Mouse (Mus musculus): ENCODE data around the gene Rab11b. TPM values are rescaled to one million over a fixed set of nuclear protein-coding genes. Genes with fewer than 3 reads are reported as not detected.

Rab11b gene
- polyA plus RNA-seq, 1 experiment: 510 TPM

DNA sequence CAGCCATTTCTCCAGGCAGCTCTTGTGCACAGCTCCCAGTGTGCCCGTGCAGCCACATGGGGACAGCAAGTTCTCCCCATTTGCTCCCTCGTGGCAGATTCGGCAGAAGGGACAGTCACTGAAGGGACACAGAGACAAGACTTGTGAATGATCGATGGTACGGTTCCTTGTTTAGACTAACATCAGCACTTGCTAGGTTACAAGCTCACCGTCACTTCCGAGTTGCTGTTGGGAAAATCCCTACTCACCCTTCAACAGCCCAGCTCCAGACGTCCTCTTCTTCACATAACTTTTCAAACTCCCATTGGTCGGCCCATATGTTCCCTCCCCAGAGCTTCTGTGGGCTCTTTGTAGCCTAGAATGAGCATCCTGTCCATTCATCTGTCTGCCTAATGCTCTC is 57.2 kb downstream of the Rab11b start:
- no peak for DNase-seq
- 90% methylated on average over 9 of the region's 9 CpGs for WGBS
- Histone ChIP-seq H3K27ac (ENCODE audit: insufficient read depth, low read length) (no peak overlapping the region), H3K4me3 (replicated peaks; ENCODE audit: insufficient read depth, low read depth, low read length) (no peak overlapping the region), H3K4me1 (ENCODE audit: control insufficient read depth, insufficient read depth, low read length) (no peaks in the 10 kb centered on the region), H3K27me3 (ENCODE audit: control insufficient read depth, insufficient read depth, low read length) (no peaks in the 10 kb centered on the region)
- no peak for TF ChIP-seq CTCF (IDR thresholded peaks at IDR 0.05; ENCODE audit: borderline replicate concordance, insufficient read depth, low read depth, low read length)
- TF ChIP-seq POLR2A (IDR thresholded peaks at IDR 0.05; ENCODE audit: borderline replicate concordance, insufficient read depth, low read length): no peak

GRCm38 (mm10) chr17:33702178-33702577 is 58.2 kb downstream of the Rab11b start:
- no peak for DNase-seq
- TF ChIP-seq CTCF (IDR thresholded peaks at IDR 0.05; ENCODE audit: borderline replicate concordance, insufficient read depth, low read depth, low read length) (no peak), POLR2A (IDR thresholded peaks at IDR 0.05; ENCODE audit: borderline replicate concordance, insufficient read depth, low read length) (no peak)
- Histone ChIP-seq H3K4me1 (ENCODE audit: control insufficient read depth, insufficient read depth, low read length) (no peaks in the 10 kb centered on the region), H3K4me3 (replicated peaks; ENCODE audit: insufficient read depth, low read depth, low read length) (no peak overlapping the region), H3K27ac (ENCODE audit: insufficient read depth, low read length) (no peak overlapping the region), H3K27me3 (ENCODE audit: control insufficient read depth, insufficient read depth, low read length) (no peaks in the 10 kb centered on the region)
- 77% methylated on average over 1 of the region's 1 CpGs for WGBS

DNA sequence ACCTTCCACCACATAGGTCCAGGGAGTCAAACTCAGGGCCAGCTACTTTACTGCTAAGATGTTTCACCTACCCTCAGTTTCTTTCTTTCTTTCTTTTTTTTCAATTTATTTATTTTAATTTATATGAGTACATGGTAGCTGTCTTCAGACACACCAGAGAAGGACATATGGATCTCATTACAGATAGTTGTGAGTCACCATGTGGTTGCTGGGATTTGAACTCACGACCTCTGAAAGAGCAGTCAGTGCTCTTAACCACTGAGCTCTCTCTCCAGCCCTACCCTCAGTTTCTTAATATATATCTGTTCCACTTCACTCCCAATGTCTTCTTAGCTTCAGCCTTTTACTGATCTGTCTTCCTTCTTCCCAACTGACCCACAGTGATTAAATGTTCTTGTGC is 64.9 kb downstream of the Rab11b start:
- Histone ChIP-seq H3K4me1 (ENCODE audit: control insufficient read depth, insufficient read depth, low read length) (no peaks in the 10 kb centered on the region), H3K4me3 (replicated peaks; ENCODE audit: insufficient read depth, low read depth, low read length) (no peak overlapping the region), H3K27ac (ENCODE audit: insufficient read depth, low read length) (no peak overlapping the region), H3K27me3 (ENCODE audit: control insufficient read depth, insufficient read depth, low read length) (no peaks in the 10 kb centered on the region)
- no peak for DNase-seq
- WGBS: 85% methylated on average over 1 of the region's 1 CpGs
- TF ChIP-seq POLR2A (IDR thresholded peaks at IDR 0.05; ENCODE audit: borderline replicate concordance, insufficient read depth, low read length): no peak
- no peak for TF ChIP-seq CTCF (IDR thresholded peaks at IDR 0.05; ENCODE audit: borderline replicate concordance, insufficient read depth, low read depth, low read length)

Other genes starting within 250 kb of the Rab11b start
- 205 and 251 TPM in 2 replicates for gene Adamts10, start 236.3 kb downstream of the Rab11b start, polyA plus RNA-seq (2012; rRNA removed)
- 0.86 and 1.0 TPM in 2 replicates for gene Myo1f, start 204.8 kb downstream of the Rab11b start, polyA plus RNA-seq (2012; rRNA removed)
- 99.1 and 107 TPM in 2 replicates for gene Zfp414, start 131.4 kb downstream of the Rab11b start, polyA plus RNA-seq (2012; rRNA removed)
- gene Pram1, start 122.5 kb downstream of the Rab11b start, polyA plus RNA-seq (2012; rRNA removed): 2.8 and 3.4 TPM in 2 replicates
- gene Hnrnpm, start 73.7 kb downstream of the Rab11b start, polyA plus RNA-seq (2012; rRNA removed): 270 and 273 TPM in 2 replicates
- gene March2, start 41.9 kb downstream of the Rab11b start, polyA plus RNA-seq (2012; rRNA removed): 157 and 171 TPM in 2 replicates
- 1.6 and 1.9 TPM in 2 replicates for gene Angptl4, start 21.3 kb upstream of the Rab11b start, polyA plus RNA-seq (2012; rRNA removed)
- gene Kank3, start 50.0 kb upstream of the Rab11b start, polyA plus RNA-seq (2012; rRNA removed): 52.1 and 59.5 TPM in 2 replicates
- gene Rps28, start 64.0 kb upstream of the Rab11b start, polyA plus RNA-seq (2012; rRNA removed): 471 and 493 TPM in 2 replicates
- gene Ndufa7, start 64.0 kb upstream of the Rab11b start, polyA plus RNA-seq (2012; rRNA removed): 341 and 361 TPM in 2 replicates
- gene Cd320, start 82.6 kb upstream of the Rab11b start, polyA plus RNA-seq (2012; rRNA removed): 34.4 and 34.7 TPM in 2 replicates
- not detected in 2 replicates for gene Gm7029, start 113.3 kb upstream of the Rab11b start, polyA plus RNA-seq (2012; rRNA removed)
- 2.2 and 2.3 TPM in 2 replicates for gene Kifc1, start 130.1 kb upstream of the Rab11b start, polyA plus RNA-seq (2012; rRNA removed)
- 0.48 and 0.65 TPM in 2 replicates for gene Platr17, start 144.6 kb upstream of the Rab11b start, polyA plus RNA-seq (2012; rRNA removed)
- 28.6 and 30.4 TPM in 2 replicates for gene Daxx, start 148.9 kb upstream of the Rab11b start, polyA plus RNA-seq (2012; rRNA removed)
- gene Tapbp, start 155.4 kb upstream of the Rab11b start, polyA plus RNA-seq (2012; rRNA removed): 27.7 and 28.5 TPM in 2 replicates
- gene Zbtb22, start 155.4 kb upstream of the Rab11b start, polyA plus RNA-seq (2012; rRNA removed): 30.2 and 33.4 TPM in 2 replicates
- gene Rgl2, start 169.0 kb upstream of the Rab11b start, polyA plus RNA-seq (2012; rRNA removed): 171 and 183 TPM in 2 replicates
- gene Pfdn6, start 179.8 kb upstream of the Rab11b start, polyA plus RNA-seq (2012; rRNA removed): 117 and 135 TPM in 2 replicates
- 13.3 and 14.0 TPM in 2 replicates for gene Wdr46, start 180.1 kb upstream of the Rab11b start, polyA plus RNA-seq (2012; rRNA removed)
- gene B3galt4, start 191.0 kb upstream of the Rab11b start, polyA plus RNA-seq (2012; rRNA removed): 8.4 and 8.6 TPM in 2 replicates
- 73.5 and 77.0 TPM in 2 replicates for gene Vps52, start 195.3 kb upstream of the Rab11b start, polyA plus RNA-seq (2012; rRNA removed)
- gene Rps18, start 195.5 kb upstream of the Rab11b start, polyA plus RNA-seq (2012; rRNA removed): 283 and 320 TPM in 2 replicates
- 61.9 and 77.5 TPM in 2 replicates for gene H2-K1, start 239.8 kb upstream of the Rab11b start, polyA plus RNA-seq (2012; rRNA removed)